Mouse (Mus musculus) limb, embryonic 13.5 days (tissue): ENCODE measurements around the gene Slc26a6. TPM values are rescaled to one million over a fixed set of nuclear protein-coding genes. Genes with fewer than 3 reads are reported as not detected.

Source experiments
- ATAC-seq: fragments of 200-750 bp; cut with Nextera tagmentation; 2 replicates; pipeline ENCODE4 v1.8.0; 2017; ENCODE audit warnings: low read depth, moderate number of reproducible peaks, moderate TSS enrichment; ENCODE audit not compliant: low FRiP score
- H3K27ac ChIP-seq: fragments of 300-500 bp; sonication (generic); 2 replicates; pipeline ENCODE4 v1.5.1; 2015; ENCODE audit warnings: inconsistent platforms, mild to moderate bottlenecking, moderate library complexity
- H3K27me3 ChIP-seq: fragments of 300-500 bp; sonication (generic); 2 replicates; pipeline ENCODE4 v1.6.1; 2015; ENCODE audit warnings: mild to moderate bottlenecking, inconsistent platforms
- H3K36me3 ChIP-seq: fragments of 300-500 bp; sonication (generic); 2 replicates; pipeline ENCODE4 v1.6.1; 2015; ENCODE audit warnings: inconsistent platforms, mild to moderate bottlenecking, moderate library complexity
- H3K4me1 ChIP-seq: fragments of 300-500 bp; sonication (generic); 2 replicates; pipeline ENCODE4 v1.6.1; 2015; ENCODE audit warnings: inconsistent platforms
- H3K4me2 ChIP-seq: fragments of 300-500 bp; sonication (generic); replicated peaks from 2 replicates; pipeline ENCODE4 v1.6.1; 2015; ENCODE audit warnings: inconsistent platforms, mild to moderate bottlenecking, moderate library complexity
- H3K4me3 ChIP-seq: fragments of 300-500 bp; sonication (generic); 2 replicates; pipeline ENCODE4 v1.5.1; 2015; ENCODE audit warnings: moderate library complexity, mild to moderate bottlenecking, inconsistent platforms
- H3K9ac ChIP-seq: fragments of 300-500 bp; sonication (generic); 2 replicates; pipeline ENCODE4 v1.6.1; 2015; ENCODE audit warnings: mild to moderate bottlenecking, inconsistent platforms
- H3K9me3 ChIP-seq: fragments of 300-500 bp; sonication (generic); 2 replicates; pipeline ENCODE4 v1.6.1; 2016; ENCODE audit warnings: inconsistent platforms
- WGBS: fragments of 180-500 bp; shearing (Covaris S2); methylation state at CpG from one replicate; pipeline ENCODE4 v1.1.7; 2015; 5-methylcytosine and 5-hydroxymethylcytosine counted together
- polyA plus RNA-seq: library from polyadenylated mRNA; unstranded; fragments of >200 nt; fragmentation: Nextera tagmentation; extraction: Ambion mirVana; gene quantifications from 2 replicates; pipeline ENCODE4 v1.2.1, GENCODE M21; 2015

The Slc26a6 gene
- 19.0 and 19.6 TPM in 2 replicates for polyA plus RNA-seq

DNA sequence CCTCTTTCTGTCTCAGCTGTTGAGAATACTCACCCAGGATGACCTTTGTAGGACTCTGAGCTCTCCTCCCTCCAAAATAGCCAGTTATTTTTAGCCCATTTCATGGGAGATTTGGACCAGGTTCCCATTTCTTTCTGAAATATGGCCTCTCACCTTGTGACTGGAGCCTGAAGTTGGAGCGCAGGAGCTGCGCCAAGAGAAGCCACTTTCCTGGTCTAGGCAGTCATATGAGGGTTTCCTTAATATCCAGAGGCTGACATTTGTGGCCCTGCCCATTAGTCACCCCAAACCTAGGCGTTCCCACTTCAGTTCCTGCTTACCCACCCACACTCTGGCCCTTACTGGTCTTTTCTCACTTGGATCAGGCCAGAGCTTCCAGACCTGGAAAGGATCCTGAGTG is at the start of gene Slc26a6:
TSS of gene Slc26a6 (plus strand) at position 308 of the 400 bp plus-strand sequence.
- Histone ChIP-seq H3K36me3 (peaks cover 18% of the 10 kb centered on the region), H3K27ac (peak within 1 kb of the TSS; percentile 88), H3K27me3 (no peaks in the 10 kb centered on the region), H3K9ac (peak within 1 kb of the TSS; percentile 86), H3K4me3 (peak within 1 kb of the TSS; percentile 83), H3K4me2 (peak within 1 kb of the TSS; percentile 81), H3K9me3 (no peaks in the 10 kb centered on the region), H3K4me1 (peaks cover 18% of the 10 kb centered on the region)
- 85% methylated on average over 3 of the region's 3 CpGs for WGBS
- ATAC-seq, result no peak

DNA sequence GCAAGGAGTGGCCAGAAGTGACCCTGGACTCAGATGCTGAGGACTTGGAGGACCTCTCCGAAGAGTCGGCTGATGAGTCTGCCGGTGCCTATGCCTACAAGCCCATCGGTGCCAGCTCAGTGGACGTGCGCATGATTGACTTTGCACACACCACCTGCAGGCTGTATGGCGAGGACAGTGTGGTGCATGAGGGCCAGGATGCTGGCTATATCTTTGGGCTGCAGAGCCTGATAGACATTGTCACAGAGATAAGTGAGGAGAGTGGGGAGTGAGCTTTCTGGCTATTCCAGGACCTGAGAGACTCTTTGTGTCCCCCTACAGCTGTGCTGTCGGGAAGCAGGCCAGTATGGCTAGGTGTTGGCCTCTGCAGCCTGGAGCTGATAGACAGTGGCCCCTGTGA is 47.3 kb upstream of the Slc26a6 start:
- no peak overlapping the region for H3K4me2 ChIP-seq
- H3K4me1 ChIP-seq, result peaks cover 14% of the 10 kb centered on the region
- H3K36me3 ChIP-seq, result peaks cover 69% of the 10 kb centered on the region
- H3K4me3 ChIP-seq, result no peak overlapping the region
- H3K27ac ChIP-seq, result no peak overlapping the region
- WGBS, result 85% methylated on average over 8 of the region's 8 CpGs
- ATAC-seq, result no peak
- no peaks in the 10 kb centered on the region for H3K27me3 ChIP-seq
- no peak overlapping the region for H3K9ac ChIP-seq
- H3K9me3 ChIP-seq, result no peaks in the 10 kb centered on the region

DNA sequence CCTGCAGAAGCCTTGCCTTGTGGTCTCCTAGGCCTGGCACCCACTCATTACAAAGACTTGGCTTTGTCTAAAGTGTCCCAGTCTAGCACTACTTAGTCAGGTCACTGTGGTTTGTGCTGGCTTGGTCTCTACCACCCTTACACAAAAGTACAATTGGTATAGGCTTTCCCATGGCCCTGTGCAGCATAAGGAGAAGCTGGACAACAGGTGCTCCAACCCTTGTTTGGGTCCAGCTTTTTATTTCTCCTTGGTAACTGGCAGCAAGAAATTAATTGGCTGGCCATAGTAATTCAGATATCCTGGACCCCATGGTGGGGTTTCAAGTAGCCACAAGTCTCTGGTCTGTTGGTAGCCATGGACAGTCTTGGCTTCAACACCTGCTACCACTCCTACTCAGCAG is 46.7 kb upstream of the Slc26a6 start:
- no peak overlapping the region for H3K4me3 ChIP-seq
- ATAC-seq, result no peak
- peaks cover 69% of the 10 kb centered on the region for H3K36me3 ChIP-seq
- no peak overlapping the region for H3K4me2 ChIP-seq
- H3K9ac ChIP-seq, result no peak overlapping the region
- no peaks in the 10 kb centered on the region for H3K9me3 ChIP-seq
- no peak overlapping the region for H3K27ac ChIP-seq
- H3K4me1 ChIP-seq, result peaks cover 14% of the 10 kb centered on the region
- no peaks in the 10 kb centered on the region for H3K27me3 ChIP-seq

DNA sequence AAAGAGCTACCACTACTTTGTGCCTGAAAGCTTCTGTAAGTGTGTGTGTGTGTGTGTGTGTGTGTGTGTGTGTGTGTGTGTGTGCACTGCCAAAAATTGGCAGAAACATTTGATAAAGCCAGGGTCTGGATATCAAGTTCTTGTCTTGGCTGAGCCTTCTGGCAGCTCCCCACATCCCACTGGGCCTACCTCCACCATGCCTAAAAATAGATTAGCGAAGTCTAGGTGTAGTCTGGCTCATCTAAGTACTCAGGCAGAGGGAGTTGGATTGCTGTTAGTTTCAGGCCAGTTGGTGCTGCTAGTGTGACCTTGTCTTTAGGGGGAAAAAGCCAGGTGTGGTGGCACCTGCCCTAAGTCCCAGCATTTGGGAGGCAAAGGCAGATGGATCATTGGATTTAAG is 46.3 kb upstream of the Slc26a6 start:
- ATAC-seq, result no peak
- Histone ChIP-seq H3K27me3 (no peaks in the 10 kb centered on the region), H3K4me1 (peaks cover 14% of the 10 kb centered on the region), H3K4me3 (no peak overlapping the region), H3K9ac (no peak overlapping the region), H3K4me2 (no peak overlapping the region), H3K27ac (0 out of 2 replicates have a peak overlapping the region, but pooled peaks have one; percentile 1), H3K36me3 (peaks cover 69% of the 10 kb centered on the region), H3K9me3 (no peaks in the 10 kb centered on the region)
- WGBS, result 100% methylated on average over 1 of the region's 1 CpGs

DNA sequence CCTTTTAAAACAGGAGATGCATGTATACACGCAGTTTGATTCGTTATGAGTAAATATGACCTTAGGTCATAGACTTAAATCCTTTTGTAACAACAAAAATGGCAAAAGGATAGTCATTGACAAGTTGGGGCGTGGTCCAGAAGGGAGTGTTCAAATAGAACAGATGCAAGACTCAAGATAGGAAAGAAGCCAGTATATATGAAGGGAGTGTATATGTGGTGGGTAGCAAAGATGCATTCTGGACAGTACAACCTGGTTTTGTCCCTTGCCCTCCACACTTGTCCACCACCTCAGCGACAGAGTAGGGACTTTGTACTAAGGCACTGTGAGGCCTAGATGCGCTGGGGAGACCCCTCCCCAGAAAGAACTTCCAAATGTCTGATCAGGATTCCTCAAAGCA is 45.4 kb upstream of the Slc26a6 start:
- ATAC-seq, result peak; percentile 3; the same call in 1 of the 2 replicates
- Histone ChIP-seq H3K27ac (no peak overlapping the region), H3K36me3 (peaks cover 69% of the 10 kb centered on the region), H3K4me3 (peak overlapping the region; percentile 81; the same call in 1 of the 2 replicates), H3K9me3 (no peaks in the 10 kb centered on the region), H3K4me2 (peak overlapping the region; percentile 19; the same call in 1 of the 2 replicates), H3K4me1 (peaks cover 14% of the 10 kb centered on the region), H3K27me3 (no peaks in the 10 kb centered on the region), H3K9ac (0 out of 2 replicates have a peak overlapping the region, but pooled peaks have one; percentile 19)
- WGBS, result 69% methylated on average over 5 of the region's 5 CpGs

DNA sequence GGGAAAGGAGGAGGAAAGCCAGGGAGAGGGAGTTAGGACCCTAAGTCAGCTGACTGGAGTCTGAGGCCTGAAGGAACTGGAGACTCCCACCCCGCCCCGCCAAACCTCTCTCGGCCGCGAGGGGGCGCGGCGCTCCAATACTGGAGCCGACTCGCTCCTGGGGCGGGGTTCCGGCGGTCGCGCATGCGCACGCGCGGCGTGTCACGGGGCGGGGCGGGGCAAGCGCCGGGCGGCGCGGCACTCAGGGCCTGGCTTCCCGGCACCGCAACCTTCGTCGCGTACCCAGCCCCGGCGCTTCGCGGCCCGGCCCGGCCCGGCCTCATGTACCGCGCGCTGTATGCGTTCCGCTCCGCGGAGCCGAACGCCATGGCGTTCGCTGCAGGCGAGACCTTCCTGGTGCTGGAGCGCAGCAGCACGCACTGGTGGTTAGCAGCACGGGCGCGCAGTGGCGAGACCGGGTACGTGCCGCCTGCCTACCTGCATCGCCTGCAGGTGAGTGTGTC is 44.9 kb upstream of the Slc26a6 start, which contains the start of gene Nckipsd:
TSS of gene Nckipsd (plus strand) at position 206 of the 503 bp plus-strand sequence.
- peaks cover 14% of the 10 kb centered on the region for H3K4me1 ChIP-seq
- H3K27ac ChIP-seq, result 0 out of 2 replicates have a peak within 1 kb of the TSS, but pooled peaks have one; percentile 1
- WGBS, result under 1% methylated on average over 57 of the region's 62 CpGs
- H3K9me3 ChIP-seq, result no peaks in the 10 kb centered on the region
- H3K9ac ChIP-seq, result peak within 1 kb of the TSS; percentile 92
- no peaks in the 10 kb centered on the region for H3K27me3 ChIP-seq
- peak; percentile 88 for ATAC-seq
- H3K4me3 ChIP-seq, result peak within 1 kb of the TSS; percentile 81
- H3K4me2 ChIP-seq, result peak within 1 kb of the TSS; percentile 90
- peaks cover 72% of the 10 kb centered on the region for H3K36me3 ChIP-seq

DNA sequence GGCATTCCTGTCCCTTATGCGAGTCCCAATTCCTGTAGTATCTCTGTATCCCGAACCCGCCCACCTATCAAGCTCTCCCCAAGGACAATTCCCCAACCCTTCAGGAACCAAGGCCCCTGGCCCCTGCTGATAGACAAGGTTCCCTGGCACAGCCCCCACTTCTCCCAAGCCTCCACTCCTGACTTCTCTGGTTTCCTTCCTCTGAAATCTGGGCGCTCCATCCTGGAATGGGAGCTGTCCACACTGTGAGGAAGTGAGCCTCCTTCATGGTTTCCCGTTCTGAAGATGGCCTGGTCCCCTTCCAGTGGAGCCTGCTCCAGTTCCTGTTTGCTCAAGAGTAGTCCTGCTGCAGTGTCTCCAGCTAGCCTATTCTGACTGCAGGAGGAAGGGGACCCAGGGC is 43.9 kb upstream of the Slc26a6 start:
- H3K27ac ChIP-seq, result no peak overlapping the region; the same call in 1 of the 2 replicates
- peak overlapping the region; percentile 90 for H3K4me2 ChIP-seq
- peaks cover 72% of the 10 kb centered on the region for H3K36me3 ChIP-seq
- H3K9me3 ChIP-seq, result no peaks in the 10 kb centered on the region
- no peaks in the 10 kb centered on the region for H3K27me3 ChIP-seq
- H3K9ac ChIP-seq, result peak overlapping the region; percentile 92
- H3K4me1 ChIP-seq, result peaks cover 14% of the 10 kb centered on the region
- ATAC-seq, result no peak
- WGBS, result 61% methylated on average over 5 of the region's 5 CpGs
- H3K4me3 ChIP-seq, result peak overlapping the region; percentile 81

DNA sequence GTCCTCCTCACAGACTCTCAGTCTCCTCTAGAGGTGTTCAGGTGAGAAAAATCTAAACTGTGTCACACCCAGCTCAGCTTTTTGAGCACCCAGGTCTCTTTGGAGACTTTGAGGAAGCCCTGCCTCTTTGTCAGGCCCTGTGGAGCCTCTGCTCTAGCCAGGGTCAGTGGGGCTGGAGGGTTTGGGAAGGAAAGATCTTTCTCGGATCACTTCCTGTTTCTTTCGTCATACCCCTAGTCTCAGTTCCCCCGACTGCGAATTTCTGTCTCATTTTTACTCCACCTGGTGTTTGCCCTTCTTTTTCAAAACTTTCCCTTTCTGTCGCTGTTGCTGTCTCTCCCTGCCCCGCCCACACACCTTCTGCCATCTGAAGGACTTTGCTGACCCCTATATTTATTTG is 43.4 kb upstream of the Slc26a6 start:
- no peak for ATAC-seq
- Histone ChIP-seq H3K27me3 (no peaks in the 10 kb centered on the region), H3K27ac (no peak overlapping the region; the same call in 1 of the 2 replicates), H3K36me3 (peaks cover 72% of the 10 kb centered on the region), H3K4me1 (peaks cover 14% of the 10 kb centered on the region), H3K9me3 (no peaks in the 10 kb centered on the region), H3K4me3 (no peak overlapping the region), H3K9ac (no peak overlapping the region), H3K4me2 (0 out of 2 replicates have a peak overlapping the region, but pooled peaks have one; percentile 90)
- 81% methylated on average over 6 of the region's 6 CpGs for WGBS

DNA sequence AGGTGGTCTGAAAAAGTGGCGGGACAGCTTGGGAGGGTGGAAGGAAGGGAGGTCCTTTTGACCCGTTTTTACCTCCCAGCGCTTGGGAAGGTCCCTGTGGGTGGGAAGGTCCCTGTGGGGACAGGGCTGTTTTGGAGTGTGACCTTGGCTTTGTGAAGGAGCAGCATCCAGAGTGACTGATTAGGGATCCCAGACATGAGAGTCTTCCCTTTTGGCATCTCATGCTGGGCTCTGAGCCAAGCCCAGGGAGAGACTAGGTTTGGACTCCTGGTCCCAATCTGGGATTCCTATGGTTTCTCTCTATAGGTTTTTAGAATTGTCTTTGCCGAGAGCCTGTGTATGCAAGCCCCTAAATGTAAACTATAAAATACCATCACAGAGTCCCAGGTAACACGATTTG is 42.6 kb upstream of the Slc26a6 start:
- 82% methylated on average over 5 of the region's 5 CpGs for WGBS
- Histone ChIP-seq H3K27me3 (no peaks in the 10 kb centered on the region), H3K4me3 (no peak overlapping the region), H3K4me1 (peaks cover 14% of the 10 kb centered on the region), H3K9me3 (no peaks in the 10 kb centered on the region), H3K27ac (no peak overlapping the region), H3K4me2 (no peak overlapping the region), H3K36me3 (peaks cover 72% of the 10 kb centered on the region), H3K9ac (peak overlapping the region; percentile 14; the same call in 1 of the 2 replicates)
- no peak for ATAC-seq

DNA sequence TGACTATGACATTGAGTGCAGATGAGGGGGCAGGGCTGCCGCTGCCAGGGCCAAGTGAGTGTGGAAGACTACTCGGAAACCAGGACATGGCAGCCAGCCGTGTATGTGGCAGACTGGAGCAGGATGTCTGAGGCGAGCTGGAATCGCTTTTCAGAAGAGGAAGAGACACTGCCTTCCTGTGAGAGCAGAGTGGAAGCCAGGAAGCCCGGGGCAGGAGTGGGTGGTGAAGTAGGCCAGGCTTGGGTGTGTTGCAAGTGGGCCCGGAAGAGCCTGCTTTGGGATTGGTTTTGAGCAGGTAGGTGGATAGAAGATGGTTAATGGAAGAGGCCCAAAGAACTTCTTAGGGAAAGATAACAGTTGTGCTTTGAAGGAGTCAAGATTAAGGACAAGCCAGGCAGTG is 37.5 kb upstream of the Slc26a6 start:
- Histone ChIP-seq H3K36me3 (peaks cover 76% of the 10 kb centered on the region), H3K4me1 (no peaks in the 10 kb centered on the region), H3K9ac (no peak overlapping the region), H3K4me2 (no peak overlapping the region), H3K27ac (no peak overlapping the region), H3K4me3 (no peak overlapping the region), H3K27me3 (no peaks in the 10 kb centered on the region), H3K9me3 (no peaks in the 10 kb centered on the region)
- no peak for ATAC-seq
- WGBS, result 89% methylated on average over 7 of the region's 7 CpGs

DNA sequence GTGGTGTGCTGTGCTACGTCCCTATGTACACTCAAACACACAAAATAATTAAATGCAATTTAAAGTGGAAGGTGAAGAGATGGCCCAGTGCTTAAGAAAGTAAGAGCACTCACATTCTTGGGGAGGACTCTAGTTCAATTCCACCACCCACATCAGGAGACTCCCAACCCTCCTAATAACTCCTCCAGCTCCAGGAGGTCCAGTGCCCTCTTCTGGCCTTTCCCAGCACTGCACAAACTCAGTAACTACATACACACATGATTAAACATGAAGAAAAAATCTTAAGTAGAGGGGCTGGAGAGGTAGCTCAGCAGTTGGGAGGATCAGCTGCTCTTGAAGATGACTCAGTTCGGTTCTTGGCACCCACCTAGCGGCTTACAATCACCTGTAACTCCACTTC is 33.6 kb upstream of the Slc26a6 start:
- H3K9me3 ChIP-seq, result no peaks in the 10 kb centered on the region
- H3K27ac ChIP-seq, result no peak overlapping the region
- WGBS, result 68% methylated on average over 3 of the region's 3 CpGs
- peaks cover 39% of the 10 kb centered on the region for H3K36me3 ChIP-seq
- H3K4me3 ChIP-seq, result no peak overlapping the region
- no peak overlapping the region for H3K4me2 ChIP-seq
- H3K9ac ChIP-seq, result no peak overlapping the region
- ATAC-seq, result no peak
- peaks cover 28% of the 10 kb centered on the region for H3K27me3 ChIP-seq
- H3K4me1 ChIP-seq, result no peaks in the 10 kb centered on the region

DNA sequence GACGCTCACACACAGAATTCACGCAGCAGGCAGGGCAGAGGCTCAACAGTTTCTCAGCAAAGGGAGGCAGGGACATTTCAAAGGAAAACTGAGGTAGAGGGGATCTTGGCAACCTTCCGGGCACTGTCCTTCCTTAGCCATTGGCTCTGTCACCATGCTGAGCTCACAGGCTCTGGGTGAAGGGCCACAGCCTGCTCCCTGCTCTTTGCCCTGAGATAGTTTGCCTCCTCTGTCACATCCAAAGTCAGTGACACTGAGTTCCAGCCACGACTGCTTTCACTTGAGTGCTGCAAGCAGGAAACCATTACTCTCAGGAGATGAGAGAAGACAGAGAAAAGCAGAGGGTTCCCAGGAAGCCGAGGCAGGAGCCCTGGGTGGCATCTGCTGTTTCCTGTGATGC is 33.0 kb upstream of the Slc26a6 start:
- no peak overlapping the region for H3K4me3 ChIP-seq
- no peaks in the 10 kb centered on the region for H3K9me3 ChIP-seq
- ATAC-seq, result no peak
- 57% methylated on average over 5 of the region's 5 CpGs for WGBS
- H3K4me2 ChIP-seq, result no peak overlapping the region
- no peaks in the 10 kb centered on the region for H3K4me1 ChIP-seq
- H3K9ac ChIP-seq, result no peak overlapping the region
- H3K36me3 ChIP-seq, result peaks cover 33% of the 10 kb centered on the region
- H3K27ac ChIP-seq, result no peak overlapping the region
- H3K27me3 ChIP-seq, result peaks cover 34% of the 10 kb centered on the region
